Mouse (Mus musculus) liver, embryonic 15.5 days (tissue): ENCODE measurements at regions not wholly inside any gene's neighbourhood (a gene's known extent, or its start where the extent isn't known, plus 50 kb on each side); places are given as distances from the start of the nearest gene placed in this dataset.
"Not testable (repeated sequence)": the region's sequence is repeated elsewhere in the genome, so short reads cannot be mapped to it uniquely, and the experiment has no call there.

ENCODE experiments used
- ATAC-seq: fragments of 200-750 bp; cut with Nextera tagmentation; 2 replicates; pipeline ENCODE4 v1.8.0; 2017; ENCODE audit warnings: moderate number of reproducible peaks, mild to moderate bottlenecking, moderate library complexity; ENCODE audit not compliant: insufficient read depth
- H3K27ac ChIP-seq: fragments of 300-500 bp; sonication (generic); replicated peaks from 2 replicates; pipeline ENCODE4 v1.5.1; 2015; ENCODE audit warnings: mild to moderate bottlenecking, inconsistent platforms
- H3K27me3 ChIP-seq: fragments of 300-500 bp; sonication (generic); 2 replicates; pipeline ENCODE4 v1.6.1; 2015; ENCODE audit warnings: mild to moderate bottlenecking, inconsistent platforms
- H3K36me3 ChIP-seq: fragments of 300-500 bp; sonication (generic); replicated peaks from 2 replicates; pipeline ENCODE4 v1.6.1; 2015; ENCODE audit warnings: moderate library complexity, mild to moderate bottlenecking, inconsistent platforms
- H3K4me1 ChIP-seq: fragments of 300-500 bp; sonication (generic); replicated peaks from 2 replicates; pipeline ENCODE4 v1.6.1; 2015; ENCODE audit warnings: inconsistent platforms
- H3K4me2 ChIP-seq: fragments of 300-500 bp; sonication (generic); 2 replicates; pipeline ENCODE4 v1.6.1; 2015; ENCODE audit warnings: moderate library complexity, mild to moderate bottlenecking, inconsistent platforms
- H3K4me3 ChIP-seq: fragments of 300-500 bp; sonication (generic); replicated peaks from 2 replicates; pipeline ENCODE4 v1.5.1; 2015; ENCODE audit warnings: mild to moderate bottlenecking, inconsistent platforms
- H3K9ac ChIP-seq: fragments of 300-500 bp; sonication (generic); 2 replicates; pipeline ENCODE4 v1.6.1; 2015; ENCODE audit warnings: moderate library complexity, mild to moderate bottlenecking, inconsistent platforms
- H3K9me3 ChIP-seq: fragments of 300-500 bp; sonication (generic); replicated peaks from 2 replicates; pipeline ENCODE4 v1.6.1; 2016; ENCODE audit warnings: inconsistent platforms
- WGBS: fragments of 180-500 bp; shearing (Covaris S2); methylation state at CpG from one replicate; pipeline ENCODE4 v1.1.7; 2015; ENCODE audit warnings: mixed read lengths; ENCODE audit not compliant: insufficient replicate concordance; 5-methylcytosine and 5-hydroxymethylcytosine counted together

DNA sequence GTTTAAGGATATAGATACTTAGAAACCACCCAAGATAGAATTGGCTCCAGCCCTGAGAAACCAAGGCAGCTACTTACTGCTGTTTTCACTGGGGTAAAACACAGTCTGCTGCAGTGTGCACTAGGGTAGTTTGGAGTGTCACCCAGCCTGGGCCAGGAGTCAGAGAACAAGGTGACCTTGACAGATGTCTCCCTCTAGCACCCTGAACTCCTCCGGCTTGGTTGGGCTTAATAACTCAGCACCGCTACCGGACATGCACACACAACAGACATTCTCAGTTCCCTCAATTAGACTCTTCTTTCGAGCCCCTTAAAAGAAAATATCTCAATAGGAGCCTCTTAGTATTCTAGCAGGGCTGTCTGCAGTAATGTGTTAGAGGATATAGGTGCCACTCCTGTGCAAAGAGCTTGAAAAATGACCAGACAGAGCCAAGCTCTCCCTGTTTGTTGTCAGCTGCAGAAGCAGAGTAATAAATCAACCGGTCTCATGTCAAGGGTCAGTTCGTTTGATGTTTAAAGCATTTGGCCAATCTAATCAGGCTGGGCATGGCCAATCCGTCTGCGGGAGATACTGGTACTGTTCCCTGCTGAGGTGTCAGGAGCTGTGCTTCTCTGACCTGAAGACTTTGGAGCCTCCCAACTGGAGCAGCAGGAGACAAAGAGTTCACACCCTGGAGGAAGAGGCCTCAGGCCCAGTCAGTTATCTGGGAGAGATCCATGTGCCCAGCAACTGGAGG is 299.1 kb downstream of the Eipr1 start:
- H3K4me1 ChIP-seq: no peaks in the 10 kb centered on the region
- H3K9ac ChIP-seq: no peak overlapping the region
- no peak overlapping the region for H3K4me3 ChIP-seq
- no peaks in the 10 kb centered on the region for H3K36me3 ChIP-seq
- no peaks in the 10 kb centered on the region for H3K27me3 ChIP-seq
- no peak overlapping the region for H3K4me2 ChIP-seq
- no peaks in the 10 kb centered on the region for H3K9me3 ChIP-seq
- ATAC-seq: no peak
- 51% methylated on average over 8 of the region's 8 CpGs for WGBS
- no peak overlapping the region for H3K27ac ChIP-seq

DNA sequence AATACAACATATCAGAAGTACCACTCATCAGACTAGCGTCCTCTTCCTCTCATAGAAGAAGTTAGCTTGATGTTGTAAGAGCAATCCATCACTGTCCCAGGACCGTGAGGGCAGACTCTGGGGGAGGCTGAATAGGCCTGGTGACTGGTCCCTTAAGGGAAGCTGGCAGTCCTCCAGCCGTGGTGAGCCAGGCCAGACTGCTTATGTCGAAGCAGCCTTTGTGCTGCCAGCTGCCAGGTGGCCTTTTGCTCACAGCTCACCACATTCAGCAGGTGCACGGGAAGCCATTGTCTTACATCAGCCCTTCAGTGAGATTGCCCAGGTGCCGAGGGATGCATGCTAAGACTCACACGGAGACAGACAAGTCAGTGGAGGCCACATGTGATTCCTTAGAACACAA is 302.8 kb downstream of the Eipr1 start:
- H3K4me2 ChIP-seq: no peak overlapping the region
- WGBS: 29% methylated on average over 7 of the region's 7 CpGs
- H3K27ac ChIP-seq: no peak overlapping the region
- H3K9ac ChIP-seq: no peak overlapping the region
- H3K27me3 ChIP-seq: no peaks in the 10 kb centered on the region
- H3K4me1 ChIP-seq: no peaks in the 10 kb centered on the region
- no peak for ATAC-seq
- no peaks in the 10 kb centered on the region for H3K9me3 ChIP-seq
- H3K4me3 ChIP-seq: no peak overlapping the region
- H3K36me3 ChIP-seq: no peaks in the 10 kb centered on the region

DNA sequence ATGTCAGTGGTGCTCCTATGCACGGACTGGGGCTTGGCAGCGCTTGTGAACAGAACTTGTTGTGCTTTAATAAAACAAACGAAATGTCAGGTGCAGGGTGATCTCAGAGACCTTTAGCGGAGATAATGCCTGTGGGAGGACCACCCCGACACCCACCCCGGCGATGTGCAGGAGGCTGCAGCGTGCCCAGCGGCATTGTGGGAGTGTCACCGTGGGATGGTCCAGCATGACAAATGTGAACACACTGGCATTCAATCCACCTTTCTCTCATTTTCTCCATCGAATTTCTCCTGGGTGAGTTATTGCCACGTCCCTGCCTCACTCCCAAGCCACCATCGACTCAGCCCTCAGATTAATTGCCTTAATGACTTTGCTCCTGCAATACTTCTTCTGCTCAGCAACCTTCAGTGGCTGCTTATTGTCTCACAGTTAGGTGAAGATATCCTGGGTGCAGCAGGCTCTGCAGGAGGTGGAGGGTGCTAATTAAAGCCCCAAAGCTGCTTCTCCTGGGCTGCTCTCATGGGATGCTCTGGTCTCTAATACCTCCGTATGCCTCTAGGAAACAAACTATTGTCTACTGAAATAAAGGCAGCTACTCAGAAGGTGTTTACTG is 310.5 kb downstream of the Eipr1 start:
- no peak overlapping the region for H3K4me2 ChIP-seq
- no peak for ATAC-seq
- H3K9ac ChIP-seq: no peak overlapping the region
- no peaks in the 10 kb centered on the region for H3K27me3 ChIP-seq
- H3K9me3 ChIP-seq: no peaks in the 10 kb centered on the region
- H3K4me1 ChIP-seq: no peaks in the 10 kb centered on the region
- H3K27ac ChIP-seq: no peak overlapping the region
- WGBS: 57% methylated on average over 14 of the region's 14 CpGs
- no peaks in the 10 kb centered on the region for H3K36me3 ChIP-seq
- no peak overlapping the region for H3K4me3 ChIP-seq

DNA sequence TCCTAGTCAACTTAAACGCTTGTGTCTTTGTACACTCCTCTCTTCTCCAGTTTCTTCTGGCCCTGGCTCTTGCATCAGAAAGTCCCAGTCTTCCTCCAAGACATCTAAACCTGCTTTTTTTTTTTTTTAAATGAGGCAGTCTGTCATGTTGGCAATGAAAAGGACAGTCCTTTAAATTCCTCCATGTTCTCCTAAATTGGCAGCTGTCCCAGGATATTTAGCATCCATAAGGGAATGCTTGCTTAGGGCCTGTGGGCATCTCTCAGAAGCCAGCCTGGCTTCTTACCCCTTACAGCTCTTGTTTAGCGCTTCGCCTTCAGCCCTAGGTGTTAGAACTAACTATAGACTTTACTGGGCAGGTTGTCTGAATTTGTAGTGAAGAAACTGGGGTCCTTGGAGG is 311.2 kb downstream of the Eipr1 start:
- H3K27me3 ChIP-seq: no peaks in the 10 kb centered on the region
- H3K27ac ChIP-seq: no peak overlapping the region
- no peaks in the 10 kb centered on the region for H3K9me3 ChIP-seq
- ATAC-seq: no peak
- H3K36me3 ChIP-seq: no peaks in the 10 kb centered on the region
- no peaks in the 10 kb centered on the region for H3K4me1 ChIP-seq
- no peak overlapping the region for H3K9ac ChIP-seq
- 62% methylated on average over 3 of the region's 3 CpGs for WGBS
- no peak overlapping the region for H3K4me2 ChIP-seq
- H3K4me3 ChIP-seq: no peak overlapping the region

DNA sequence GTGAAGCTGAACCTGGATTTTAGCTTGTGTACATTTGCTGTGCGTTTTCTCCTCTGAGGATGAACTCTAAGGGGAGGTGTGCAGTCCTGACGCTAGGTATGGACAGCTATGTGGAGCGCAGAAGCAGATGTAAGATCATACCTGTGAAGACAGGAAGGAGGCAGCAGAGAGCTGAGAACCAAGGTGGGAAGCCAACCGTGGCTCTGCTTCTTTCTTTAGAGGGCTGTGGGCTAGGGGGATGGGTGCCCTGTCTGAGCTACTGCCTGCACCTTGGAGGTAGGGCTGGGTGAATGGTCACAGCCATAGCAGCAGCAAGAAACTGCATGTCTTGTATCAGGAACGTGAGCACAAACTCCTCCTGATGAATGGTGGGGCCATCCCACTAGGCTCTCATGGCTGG is 316.6 kb downstream of the Eipr1 start:
- Histone ChIP-seq H3K27me3 (no peaks in the 10 kb centered on the region), H3K9me3 (no peaks in the 10 kb centered on the region), H3K27ac (no peak overlapping the region), H3K4me3 (no peak overlapping the region), H3K4me2 (no peak overlapping the region), H3K4me1 (no peaks in the 10 kb centered on the region), H3K9ac (no peak overlapping the region), H3K36me3 (no peaks in the 10 kb centered on the region)
- no peak for ATAC-seq
- WGBS: 31% methylated on average over 5 of the region's 5 CpGs

DNA sequence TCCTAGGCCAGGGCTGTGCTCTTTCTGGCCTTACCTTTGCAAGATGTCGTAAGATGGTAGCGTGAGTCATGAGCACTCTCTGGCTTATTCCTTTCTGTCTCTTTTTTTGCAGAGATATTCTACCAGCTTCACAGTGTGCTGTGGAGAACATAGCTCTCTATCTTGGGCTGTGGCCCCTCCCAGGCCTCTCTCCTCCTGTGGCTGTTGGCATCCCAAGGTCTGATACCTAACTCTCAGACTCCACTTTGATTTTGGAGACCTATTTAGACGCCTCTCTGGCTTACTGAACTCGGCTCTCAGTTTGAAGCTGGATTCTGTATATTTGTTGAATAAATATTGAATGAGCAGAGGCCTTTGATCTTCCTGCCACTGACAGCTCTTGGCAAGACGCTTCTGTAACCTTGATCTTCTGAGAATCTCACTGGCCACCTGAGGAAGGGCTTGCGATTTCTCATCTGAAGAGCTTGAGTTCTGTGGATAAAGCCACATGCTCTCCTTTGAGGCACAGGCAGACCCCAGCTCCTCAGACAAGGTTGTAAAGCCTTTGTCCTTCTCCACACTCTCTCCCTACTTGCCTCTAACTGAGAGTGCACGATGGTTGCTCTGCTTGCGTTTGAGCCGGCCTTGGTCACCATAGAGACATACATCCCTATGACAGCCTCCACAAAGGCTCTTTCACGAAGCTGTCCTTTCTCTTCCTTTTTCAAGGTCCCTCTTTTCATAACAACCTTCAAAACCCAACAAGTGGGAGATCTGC is 323.7 kb downstream of the Eipr1 start:
- WGBS: 58% methylated on average over 10 of the region's 10 CpGs
- H3K4me1 ChIP-seq: no peaks in the 10 kb centered on the region
- no peaks in the 10 kb centered on the region for H3K27me3 ChIP-seq
- no peak for ATAC-seq
- H3K4me2 ChIP-seq: no peak overlapping the region
- H3K36me3 ChIP-seq: no peaks in the 10 kb centered on the region
- no peak overlapping the region for H3K9ac ChIP-seq
- no peak overlapping the region for H3K4me3 ChIP-seq
- H3K27ac ChIP-seq: no peak overlapping the region
- H3K9me3 ChIP-seq: no peaks in the 10 kb centered on the region

DNA sequence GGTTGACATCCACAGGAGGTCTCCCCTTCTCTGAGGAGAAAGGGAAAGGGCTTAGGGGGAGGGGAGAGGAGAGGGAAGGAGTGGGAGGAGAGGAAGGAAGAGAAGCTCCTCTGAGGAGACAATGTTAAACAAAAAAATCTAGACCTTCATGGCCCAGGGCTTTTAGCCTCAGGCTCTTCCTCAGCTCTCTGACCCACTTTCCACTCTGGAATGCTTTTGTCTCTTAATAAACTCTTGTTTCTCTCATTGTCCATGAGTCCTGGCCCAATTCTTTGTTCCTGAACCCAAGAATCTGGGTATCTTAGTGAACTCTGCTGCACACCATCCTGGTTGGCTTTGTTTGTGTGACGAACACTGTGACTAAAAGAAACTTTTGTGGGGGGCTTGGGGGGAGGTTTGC is 325.0 kb downstream of the Eipr1 start:
- H3K27ac ChIP-seq: no peak overlapping the region
- no peaks in the 10 kb centered on the region for H3K36me3 ChIP-seq
- 46% methylated on average over 1 of the region's 1 CpGs for WGBS
- H3K4me2 ChIP-seq: no peak overlapping the region
- no peak overlapping the region for H3K9ac ChIP-seq
- H3K9me3 ChIP-seq: no peaks in the 10 kb centered on the region
- ATAC-seq: no peak
- no peak overlapping the region for H3K4me3 ChIP-seq
- H3K4me1 ChIP-seq: no peaks in the 10 kb centered on the region
- no peaks in the 10 kb centered on the region for H3K27me3 ChIP-seq

DNA sequence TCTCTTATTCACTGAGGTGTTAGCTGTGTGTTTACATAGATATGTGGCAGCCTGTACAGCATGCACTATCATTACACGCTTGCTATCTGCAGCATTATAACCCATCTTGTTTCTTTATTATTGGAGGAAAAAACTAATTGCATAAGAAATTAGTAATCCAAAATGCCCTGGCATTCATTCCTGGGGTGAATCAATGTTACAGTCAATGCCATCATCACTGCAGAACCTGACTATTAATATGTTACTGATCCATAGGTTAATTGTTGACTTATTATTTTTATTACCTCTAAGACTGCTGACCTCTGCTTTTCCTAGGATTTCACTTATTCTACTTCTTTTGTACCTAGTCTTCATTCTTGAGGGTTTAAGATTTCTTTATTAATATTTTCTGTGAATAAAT is 327.4 kb downstream of the Eipr1 start:
- no peak overlapping the region for H3K4me2 ChIP-seq
- H3K4me1 ChIP-seq: no peaks in the 10 kb centered on the region
- 50% methylated on average over 1 of the region's 1 CpGs for WGBS
- no peaks in the 10 kb centered on the region for H3K36me3 ChIP-seq
- H3K9me3 ChIP-seq: no peaks in the 10 kb centered on the region
- H3K4me3 ChIP-seq: no peak overlapping the region
- H3K27ac ChIP-seq: no peak overlapping the region
- ATAC-seq: no peak
- H3K27me3 ChIP-seq: no peaks in the 10 kb centered on the region
- no peak overlapping the region for H3K9ac ChIP-seq

DNA sequence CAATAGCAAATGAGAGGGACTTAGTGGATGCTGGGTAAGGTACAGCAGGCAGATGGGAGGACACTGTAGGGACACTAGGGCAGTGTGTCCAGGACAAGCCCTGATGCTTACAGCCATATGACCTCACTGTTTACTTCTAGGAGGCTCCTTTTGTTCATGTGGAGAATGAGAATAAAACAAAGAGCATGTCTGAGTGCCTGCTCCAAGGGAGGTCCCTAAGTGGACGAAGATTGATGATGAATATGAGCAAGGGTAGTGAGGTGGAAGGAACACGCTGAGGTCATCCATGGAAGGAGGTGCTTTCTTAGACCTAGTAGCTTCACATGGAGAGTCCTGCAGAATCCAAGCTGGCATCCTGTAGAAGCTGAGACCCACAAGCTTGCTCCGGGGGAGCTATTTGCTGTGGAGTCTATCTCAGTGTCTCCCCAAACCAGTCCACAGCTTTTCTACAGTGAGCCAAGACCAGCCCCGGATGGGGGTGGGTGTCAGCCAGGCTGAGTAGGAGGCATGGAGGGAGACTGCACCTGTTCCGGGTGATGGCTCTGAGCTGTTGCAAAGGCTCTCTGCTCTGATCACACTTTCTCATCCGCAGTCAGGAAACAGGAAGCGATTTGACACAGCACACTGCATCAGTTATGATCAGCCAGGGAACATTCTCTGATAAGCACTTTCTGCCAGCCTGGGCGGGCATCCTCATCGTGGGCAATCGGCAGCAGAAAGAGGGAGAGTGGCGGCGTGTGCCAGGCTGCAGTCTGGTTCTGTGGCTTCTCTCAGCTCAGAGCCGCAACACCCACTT is 332.0 kb downstream of the Eipr1 start:
- no peaks in the 10 kb centered on the region for H3K36me3 ChIP-seq
- 35% methylated on average over 13 of the region's 13 CpGs for WGBS
- ATAC-seq: no peak
- no peak overlapping the region for H3K4me2 ChIP-seq
- no peaks in the 10 kb centered on the region for H3K9me3 ChIP-seq
- H3K27me3 ChIP-seq: no peaks in the 10 kb centered on the region
- no peak overlapping the region for H3K27ac ChIP-seq
- H3K4me3 ChIP-seq: no peak overlapping the region
- no peaks in the 10 kb centered on the region for H3K4me1 ChIP-seq
- no peak overlapping the region for H3K9ac ChIP-seq

DNA sequence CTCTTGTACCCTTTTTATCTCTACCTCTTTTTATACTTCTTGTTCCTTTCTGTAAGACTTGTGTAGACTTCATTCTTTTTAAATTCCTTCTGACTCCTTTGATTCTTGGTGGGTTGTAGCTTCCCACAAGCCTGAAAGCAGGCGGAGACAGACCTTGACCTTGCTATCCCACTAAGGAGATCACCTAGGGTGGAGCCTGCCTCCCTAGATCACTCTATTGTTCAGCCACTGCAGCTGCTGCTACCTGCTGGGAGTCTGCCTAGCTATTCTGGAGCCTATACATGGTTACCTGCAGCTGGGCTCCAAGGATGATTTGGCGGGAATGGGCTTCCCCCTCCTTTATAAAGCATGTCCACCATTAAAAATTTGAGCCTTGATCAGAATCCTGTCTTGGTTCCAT is 335.6 kb downstream of the Eipr1 start:
- ATAC-seq, H3K9ac ChIP-seq, H3K9me3 ChIP-seq, H3K36me3 ChIP-seq, H3K4me2 ChIP-seq, H3K27ac ChIP-seq, H3K4me3 ChIP-seq, H3K27me3 ChIP-seq, H3K4me1 ChIP-seq: not testable (repeated sequence)
- WGBS: 58% methylated on average over 2 of the region's 2 CpGs

DNA sequence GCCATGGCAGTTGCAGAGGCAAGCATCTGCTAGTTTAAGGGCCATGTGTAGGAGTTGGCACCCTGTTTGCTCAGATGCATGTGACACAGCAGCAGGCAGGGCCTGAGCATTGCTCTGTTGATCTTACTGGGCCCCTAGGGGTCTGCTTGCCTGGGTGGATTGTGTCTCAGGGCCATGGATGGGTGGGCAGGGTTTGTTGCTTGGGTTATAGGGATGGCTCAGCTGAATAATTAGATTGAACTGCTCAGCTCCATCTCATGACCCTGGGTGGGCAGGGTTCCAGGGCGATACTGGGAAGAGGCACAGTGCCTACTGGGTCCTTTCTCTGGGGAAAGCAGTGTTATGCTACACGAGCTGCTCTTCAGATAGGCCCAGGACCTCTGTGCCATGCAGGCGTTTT is 338.0 kb downstream of the Eipr1 start:
- no peak for ATAC-seq
- WGBS: 32% methylated on average over 3 of the region's 3 CpGs
- Histone ChIP-seq H3K27ac (no peak overlapping the region), H3K4me3 (no peak overlapping the region), H3K36me3 (no peaks in the 10 kb centered on the region), H3K4me1 (no peaks in the 10 kb centered on the region), H3K4me2 (no peak overlapping the region), H3K9ac (no peak overlapping the region), H3K9me3 (no peaks in the 10 kb centered on the region), H3K27me3 (no peaks in the 10 kb centered on the region)
